Mouse (Mus musculus) intestine, embryonic 15.5 days (tissue): ENCODE results near the gene Mapk8. TPM values are rescaled to one million over a fixed set of nuclear protein-coding genes. Genes with fewer than 3 reads are reported as not detected.
"Not testable (repeated sequence)": the region's sequence is repeated elsewhere in the genome, so short reads cannot be mapped to it uniquely, and the experiment has no call there.

Experiments
- ATAC-seq: fragments of 200-750 bp; cut with Nextera tagmentation; 2 replicates; pipeline ENCODE4 v1.8.0; 2017; ENCODE audit warnings: moderate TSS enrichment, moderate library complexity
- H3K27ac ChIP-seq: fragments of 300-500 bp; sonication (generic); 2 replicates; pipeline ENCODE4 v1.5.1; 2015; ENCODE audit warnings: mild to moderate bottlenecking, inconsistent platforms
- H3K27me3 ChIP-seq: fragments of 300-500 bp; sonication (generic); replicated peaks from 2 replicates; pipeline ENCODE4 v1.6.1; 2015; ENCODE audit warnings: inconsistent platforms
- H3K36me3 ChIP-seq: fragments of 300-500 bp; sonication (generic); 2 replicates; pipeline ENCODE4 v1.6.1; 2015; ENCODE audit warnings: inconsistent platforms
- H3K4me1 ChIP-seq: fragments of 300-500 bp; sonication (generic); replicated peaks from 2 replicates; pipeline ENCODE4 v1.6.1; 2015; ENCODE audit warnings: inconsistent platforms
- H3K4me2 ChIP-seq: fragments of 300-500 bp; sonication (generic); replicated peaks from 2 replicates; pipeline ENCODE4 v1.6.1; 2015; ENCODE audit warnings: mild to moderate bottlenecking, inconsistent platforms
- H3K4me3 ChIP-seq: fragments of 300-500 bp; sonication (generic); replicated peaks from 2 replicates; pipeline ENCODE4 v1.5.1; 2015; ENCODE audit warnings: inconsistent platforms
- H3K9ac ChIP-seq: fragments of 300-500 bp; sonication (generic); 2 replicates; pipeline ENCODE4 v1.6.1; 2015; ENCODE audit warnings: inconsistent platforms
- H3K9me3 ChIP-seq: fragments of 300-500 bp; sonication (generic); 2 replicates; pipeline ENCODE4 v1.6.1; 2016; ENCODE audit warnings: inconsistent platforms
- WGBS: fragments of 180-500 bp; shearing (Covaris S2); methylation state at CpG from one replicate; pipeline ENCODE4 v1.1.7; 2015; 5-methylcytosine and 5-hydroxymethylcytosine counted together
- polyA plus RNA-seq: library from polyadenylated mRNA; unstranded; fragments of >200 nt; fragmentation: Nextera tagmentation; extraction: Ambion mirVana; gene quantifications from 2 replicates; pipeline ENCODE4 v1.2.1, GENCODE M21; 2015

Mapk8 gene
- polyA plus RNA-seq, 1 experiment from 2014 or later: 16.0 TPM

GRCm38 (mm10) chr14:33446561-33447023 is 366 bp downstream of the Mapk8 start:
- Histone ChIP-seq H3K4me3 (peak overlapping the region; percentile 64), H3K9ac (peak overlapping the region; percentile 72), H3K4me2 (peak overlapping the region; percentile 58), H3K4me1 (peaks cover 7% of the 10 kb centered on the region), H3K27me3 (no peaks in the 10 kb centered on the region), H3K27ac (peak overlapping the region; percentile 90), H3K36me3 (no peaks in the 10 kb centered on the region), H3K9me3 (no peaks in the 10 kb centered on the region)
- ATAC-seq: no peak; the same call in 1 of the 2 replicates
- WGBS: under 1% methylated on average over 42 of the region's 72 CpGs

GRCm38 (mm10) chr14:33445962-33446361 is 996 bp downstream of the Mapk8 start:
- ATAC-seq: no peak

GRCm38 (mm10) chr14:33443780-33444179 is 3.2 kb downstream of the Mapk8 start:
- 46% methylated on average over 2 of the region's 2 CpGs for WGBS

More at GRCm38 (mm10) chr14:33445962-33446361, 996 bp downstream of the Mapk8 start:
- Histone ChIP-seq H3K36me3 (no peaks in the 10 kb centered on the region), H3K9me3 (no peaks in the 10 kb centered on the region), H3K27ac (no peak overlapping the region), H3K27me3 (no peaks in the 10 kb centered on the region), H3K9ac (peak overlapping the region; percentile 72), H3K4me1 (peaks cover 7% of the 10 kb centered on the region), H3K4me2 (peak overlapping the region; percentile 58), H3K4me3 (peak overlapping the region; percentile 64)
- 40% methylated on average over 3 of the region's 3 CpGs for WGBS

GRCm38 (mm10) chr14:33432485-33432884 is 14.5 kb downstream of the Mapk8 start:
- not testable (repeated sequence) for H3K9me3 ChIP-seq, ATAC-seq, H3K4me1 ChIP-seq, H3K36me3 ChIP-seq, H3K4me2 ChIP-seq, H3K27me3 ChIP-seq, H3K4me3 ChIP-seq, H3K9ac ChIP-seq, H3K27ac ChIP-seq
- 92% methylated on average over 4 of the region's 4 CpGs for WGBS

More at GRCm38 (mm10) chr14:33443780-33444179, 3.2 kb downstream of the Mapk8 start:
- no peaks in the 10 kb centered on the region for H3K36me3 ChIP-seq
- no peak overlapping the region for H3K4me2 ChIP-seq
- H3K9me3 ChIP-seq: no peaks in the 10 kb centered on the region
- ATAC-seq: peak; percentile 24; the same call in 1 of the 2 replicates
- H3K27me3 ChIP-seq: no peaks in the 10 kb centered on the region
- H3K4me3 ChIP-seq: no peak overlapping the region
- no peak overlapping the region for H3K9ac ChIP-seq
- H3K4me1 ChIP-seq: peaks cover 7% of the 10 kb centered on the region
- no peak overlapping the region for H3K27ac ChIP-seq

GRCm38 (mm10) chr14:33424124-33424523 is 22.8 kb downstream of the Mapk8 start:
- Histone ChIP-seq H3K4me3 (no peak overlapping the region), H3K9me3 (no peaks in the 10 kb centered on the region), H3K27ac (no peak overlapping the region), H3K4me2 (no peak overlapping the region), H3K27me3 (no peaks in the 10 kb centered on the region), H3K36me3 (no peaks in the 10 kb centered on the region), H3K4me1 (no peaks in the 10 kb centered on the region), H3K9ac (no peak overlapping the region)
- ATAC-seq: no peak

GRCm38 (mm10) chr14:33423003-33423402 is 24.0 kb downstream of the Mapk8 start:
- 88% methylated on average over 1 of the region's 1 CpGs for whole genome bisulfite sequencing
- H3K4me2 ChIP-seq: no peak overlapping the region
- no peaks in the 10 kb centered on the region for H3K36me3 ChIP-seq
- ATAC-seq: no peak
- H3K4me1 ChIP-seq: no peaks in the 10 kb centered on the region
- H3K9ac ChIP-seq: no peak overlapping the region
- H3K27ac ChIP-seq: no peak overlapping the region
- no peaks in the 10 kb centered on the region for H3K27me3 ChIP-seq
- H3K9me3 ChIP-seq: no peaks in the 10 kb centered on the region
- no peak overlapping the region for H3K4me3 ChIP-seq

GRCm38 (mm10) chr14:33418311-33418909 is 28.5 kb downstream of the Mapk8 start:
- Histone ChIP-seq H3K36me3 (no peaks in the 10 kb centered on the region), H3K4me3 (no peak overlapping the region), H3K4me1 (no peaks in the 10 kb centered on the region), H3K9me3 (no peaks in the 10 kb centered on the region), H3K4me2 (no peak overlapping the region), H3K9ac (no peak overlapping the region), H3K27ac (no peak overlapping the region), H3K27me3 (no peaks in the 10 kb centered on the region)
- WGBS: 87% methylated on average over 3 of the region's 3 CpGs
- ATAC-seq: no peak

- no peaks in the 10 kb centered on the region for H3K36me3 ChIP-seq
- no peak overlapping the region for H3K9ac ChIP-seq
- H3K4me3 ChIP-seq: no peak overlapping the region
- no peaks in the 10 kb centered on the region for H3K9me3 ChIP-seq
- H3K27ac ChIP-seq: no peak overlapping the region
- H3K27me3 ChIP-seq: no peaks in the 10 kb centered on the region
- WGBS: 68% methylated on average over 1 of the region's 1 CpGs
- no peak for ATAC-seq
- H3K4me1 ChIP-seq: no peaks in the 10 kb centered on the region
- H3K4me2 ChIP-seq: no peak overlapping the region
These were observed 31.2 kb downstream of the Mapk8 start for GRCm38 (mm10) chr14:33415746-33416145.

- ATAC-seq: no peak
- 96% methylated on average over 1 of the region's 1 CpGs for WGBS
- H3K36me3 ChIP-seq: peaks cover 4% of the 10 kb centered on the region
- no peaks in the 10 kb centered on the region for H3K9me3 ChIP-seq
- no peaks in the 10 kb centered on the region for H3K4me1 ChIP-seq
- H3K9ac ChIP-seq: no peak overlapping the region
- no peak overlapping the region for H3K4me3 ChIP-seq
- no peak overlapping the region for H3K27ac ChIP-seq
- H3K4me2 ChIP-seq: no peak overlapping the region
- H3K27me3 ChIP-seq: no peaks in the 10 kb centered on the region
These were observed 44.6 kb downstream of the Mapk8 start for GRCm38 (mm10) chr14:33402331-33402730.

- H3K4me3 ChIP-seq: no peak overlapping the region
- no peak overlapping the region for H3K27ac ChIP-seq
- H3K9me3 ChIP-seq: no peaks in the 10 kb centered on the region
- ATAC-seq: no peak
- H3K4me1 ChIP-seq: no peaks in the 10 kb centered on the region
- H3K9ac ChIP-seq: no peak overlapping the region
- peaks cover 4% of the 10 kb centered on the region for H3K36me3 ChIP-seq
- WGBS: 90% methylated on average over 3 of the region's 3 CpGs
- no peaks in the 10 kb centered on the region for H3K27me3 ChIP-seq
- no peak overlapping the region for H3K4me2 ChIP-seq
These were observed 46.9 kb downstream of the Mapk8 start for GRCm38 (mm10) chr14:33400019-33400418.

GRCm38 (mm10) chr14:33398065-33398860 is 48.7 kb downstream of the Mapk8 start:
- Histone ChIP-seq H3K36me3 (peaks cover 4% of the 10 kb centered on the region), H3K27me3 (no peaks in the 10 kb centered on the region), H3K9me3 (no peaks in the 10 kb centered on the region), H3K27ac (no peak overlapping the region), H3K4me3 (no peak overlapping the region), H3K4me2 (no peak overlapping the region), H3K4me1 (no peaks in the 10 kb centered on the region), H3K9ac (no peak overlapping the region)
- 81% methylated on average over 5 of the region's 5 CpGs for WGBS
- ATAC-seq: no peak

GRCm38 (mm10) chr14:33380830-33381457 is 66.0 kb downstream of the Mapk8 start:
- no peak overlapping the region for H3K9ac ChIP-seq
- WGBS: 83% methylated on average over 6 of the region's 6 CpGs
- no peak overlapping the region for H3K4me2 ChIP-seq
- H3K27ac ChIP-seq: no peak overlapping the region
- no peaks in the 10 kb centered on the region for H3K9me3 ChIP-seq
- H3K4me1 ChIP-seq: no peaks in the 10 kb centered on the region
- H3K4me3 ChIP-seq: no peak overlapping the region
- peaks cover 4% of the 10 kb centered on the region; the same call in 1 of the 2 replicates for H3K36me3 ChIP-seq
- no peak for ATAC-seq
- no peaks in the 10 kb centered on the region for H3K27me3 ChIP-seq
